Mouse (Mus musculus): ENCODE measurements around the gene Mbtps1. TPM values are rescaled to one million over a fixed set of nuclear protein-coding genes. Genes with fewer than 3 reads are reported as not detected.

Mbtps1 gene
- total and polyA plus RNA-seq, 2 experiments from 2014 or later, result 45.5 to 68.8 TPM

GRCm38 (mm10) chr8:119544606-119545005, 13.9 kb downstream of the Mbtps1 start:
- peaks cover 57% of the 10 kb centered on the region for H3K36me3 ChIP-seq (ENCODE audit: insufficient read depth, low read length)
- no peak for DNase-seq (ENCODE audit: low spot score)
- no peaks in the 10 kb centered on the region for H3K9me3 ChIP-seq (ENCODE audit: low read length)
- H3K9ac ChIP-seq (replicated peaks; ENCODE audit: low read length, poor library complexity, severe bottlenecking), result no peak overlapping the region
- ATAC-seq (ENCODE audit: low FRiP score), result no peak
- 80% methylated on average over 3 of the region's 3 CpGs for WGBS
- H3K4me1 ChIP-seq (ENCODE audit: insufficient read depth, low read length), result no peaks in the 10 kb centered on the region
- no peaks in the 10 kb centered on the region for H3K27me3 ChIP-seq (ENCODE audit: insufficient read depth, low read length)
- TF ChIP-seq CTCF (IDR thresholded peaks at IDR 0.05), result no peak
- H3K4me2 ChIP-seq (ENCODE audit: low read depth, low read length, poor library complexity, severe bottlenecking), result no peak overlapping the region
- H3K27ac ChIP-seq (ENCODE audit: low read depth, low read length), result no peak overlapping the region
- H3K4me3 ChIP-seq (ENCODE audit: low read depth, low read length), result no peak overlapping the region

GRCm38 (mm10) chr8:119531973-119532372, 26.6 kb downstream of the Mbtps1 start:
- Histone ChIP-seq H3K36me3 (ENCODE audit: insufficient read depth, low read length) (peaks cover 84% of the 10 kb centered on the region), H3K9ac (replicated peaks; ENCODE audit: low read length, poor library complexity, severe bottlenecking) (no peak overlapping the region), H3K4me2 (ENCODE audit: low read depth, low read length, poor library complexity, severe bottlenecking) (no peak overlapping the region), H3K27me3 (ENCODE audit: insufficient read depth, low read length) (no peaks in the 10 kb centered on the region), H3K9me3 (ENCODE audit: low read length) (no peaks in the 10 kb centered on the region), H3K4me3 (ENCODE audit: low read depth, low read length) (no peak overlapping the region), H3K4me1 (ENCODE audit: insufficient read depth, low read length) (no peaks in the 10 kb centered on the region), H3K27ac (ENCODE audit: low read depth, low read length) (no peak overlapping the region)
- ATAC-seq (ENCODE audit: low FRiP score), result no peak
- 89% methylated on average over 9 of the region's 9 CpGs for WGBS
- DNase-seq (ENCODE audit: low spot score), result no peak
- TF ChIP-seq CTCF (IDR thresholded peaks at IDR 0.05), result no peak

GRCm38 (mm10) chr8:119531397-119531796, 27.1 kb downstream of the Mbtps1 start:
- 96% methylated on average over 3 of the region's 3 CpGs for WGBS
- DNase-seq (ENCODE audit: low spot score), result no peak
- Histone ChIP-seq H3K4me2 (ENCODE audit: low read depth, low read length, poor library complexity, severe bottlenecking) (no peak overlapping the region), H3K9me3 (ENCODE audit: low read length) (no peaks in the 10 kb centered on the region), H3K27ac (ENCODE audit: low read depth, low read length) (no peak overlapping the region), H3K4me1 (ENCODE audit: insufficient read depth, low read length) (no peaks in the 10 kb centered on the region), H3K36me3 (ENCODE audit: insufficient read depth, low read length) (peaks cover 80% of the 10 kb centered on the region), H3K27me3 (ENCODE audit: insufficient read depth, low read length) (no peaks in the 10 kb centered on the region), H3K9ac (replicated peaks; ENCODE audit: low read length, poor library complexity, severe bottlenecking) (no peak overlapping the region), H3K4me3 (ENCODE audit: low read depth, low read length) (no peak overlapping the region)
- no peak for ATAC-seq (ENCODE audit: low FRiP score)
- no peak for TF ChIP-seq CTCF (IDR thresholded peaks at IDR 0.05)

- TF ChIP-seq CTCF (IDR thresholded peaks at IDR 0.05), result no peak
- peaks cover 75% of the 10 kb centered on the region for H3K36me3 ChIP-seq (ENCODE audit: insufficient read depth, low read length)
- WGBS, result 83% methylated on average over 6 of the region's 6 CpGs
These were observed 27.6 kb downstream of the Mbtps1 start for GRCm38 (mm10) chr8:119530937-119531336.

GRCm38 (mm10) chr8:119528762-119529161, 29.8 kb downstream of the Mbtps1 start:
- no peak overlapping the region for H3K4me3 ChIP-seq (ENCODE audit: low read depth, low read length)
- no peak for TF ChIP-seq CTCF (IDR thresholded peaks at IDR 0.05)
- H3K4me1 ChIP-seq (ENCODE audit: insufficient read depth, low read length), result no peaks in the 10 kb centered on the region
- no peaks in the 10 kb centered on the region for H3K9me3 ChIP-seq (ENCODE audit: low read length)
- no peak for ATAC-seq (ENCODE audit: low FRiP score)
- no peak for DNase-seq (ENCODE audit: low spot score)
- WGBS, result 93% methylated on average over 7 of the region's 7 CpGs
- no peak overlapping the region for H3K4me2 ChIP-seq (ENCODE audit: low read depth, low read length, poor library complexity, severe bottlenecking)
- H3K27me3 ChIP-seq (ENCODE audit: insufficient read depth, low read length), result no peaks in the 10 kb centered on the region
- H3K27ac ChIP-seq (ENCODE audit: low read depth, low read length), result no peak overlapping the region
- peaks cover 75% of the 10 kb centered on the region for H3K36me3 ChIP-seq (ENCODE audit: insufficient read depth, low read length)
- H3K9ac ChIP-seq (replicated peaks; ENCODE audit: low read length, poor library complexity, severe bottlenecking), result no peak overlapping the region

More at GRCm38 (mm10) chr8:119530937-119531336, 27.6 kb downstream of the Mbtps1 start:
- no peaks in the 10 kb centered on the region for H3K27me3 ChIP-seq (ENCODE audit: insufficient read depth, low read length)
- no peak overlapping the region for H3K4me3 ChIP-seq (ENCODE audit: low read depth, low read length)
- DNase-seq (ENCODE audit: low spot score) (no peak), ATAC-seq (ENCODE audit: low FRiP score) (no peak)
- no peak overlapping the region for H3K9ac ChIP-seq (replicated peaks; ENCODE audit: low read length, poor library complexity, severe bottlenecking)
- no peak overlapping the region for H3K4me2 ChIP-seq (ENCODE audit: low read depth, low read length, poor library complexity, severe bottlenecking)
- H3K4me1 ChIP-seq (ENCODE audit: insufficient read depth, low read length), result no peaks in the 10 kb centered on the region
- H3K27ac ChIP-seq (ENCODE audit: low read depth, low read length), result no peak overlapping the region
- H3K9me3 ChIP-seq (ENCODE audit: low read length), result no peaks in the 10 kb centered on the region

GRCm38 (mm10) chr8:119520102-119520501, 38.4 kb downstream of the Mbtps1 start:
- peak; percentile 69 for TF ChIP-seq CTCF (IDR thresholded peaks at IDR 0.05)
- no peak overlapping the region for H3K4me2 ChIP-seq (ENCODE audit: low read depth, low read length, poor library complexity, severe bottlenecking)
- peak; percentile 28 for DNase-seq (ENCODE audit: low spot score)
- peaks cover 83% of the 10 kb centered on the region for H3K36me3 ChIP-seq (ENCODE audit: insufficient read depth, low read length)
- H3K9me3 ChIP-seq (ENCODE audit: low read length), result no peaks in the 10 kb centered on the region
- no peak overlapping the region for H3K27ac ChIP-seq (ENCODE audit: low read depth, low read length)
- H3K4me3 ChIP-seq (ENCODE audit: low read depth, low read length), result no peak overlapping the region
- H3K27me3 ChIP-seq (ENCODE audit: insufficient read depth, low read length), result no peaks in the 10 kb centered on the region
- H3K4me1 ChIP-seq (ENCODE audit: insufficient read depth, low read length), result no peaks in the 10 kb centered on the region
- 71% methylated on average over 7 of the region's 7 CpGs for WGBS
- H3K9ac ChIP-seq (replicated peaks; ENCODE audit: low read length, poor library complexity, severe bottlenecking), result no peak overlapping the region
- no peak for ATAC-seq (ENCODE audit: low FRiP score)

Measured in midbrain, postnatal 0 days (tissue).